Mouse (Mus musculus) megakaryocyte, adult 5-6 weeks (primary cell): Measurements from ENCODE around the gene Gm7735. TPM values are rescaled to one million over a fixed set of nuclear protein-coding genes. Genes with fewer than 3 reads are reported as not detected.
"Not testable (repeated sequence)": the region's sequence is repeated elsewhere in the genome, so short reads cannot be mapped to it uniquely, and the experiment has no call there.

Source experiments
- ATAC-seq: 2 replicates; pipeline ENCODE4 v1.8.0; 2016; ENCODE audit warnings: mild to moderate bottlenecking, inconsistent platforms; ENCODE audit not compliant: poor library complexity, severe bottlenecking
- total RNA-seq, 2 experiments: library from RNA; stranded (forward) in 1 of 2; stranded (reverse) in 1 of 2; fragments of 153-499, 151-499 nt in 1 of 2; fragments of 221-1000, 200-1000 nt in 1 of 2; gene quantifications; 2 replicates each; pipeline versions ENCODE4 v1.2.3 to v1.2.4; 2015 to 2017

The Gm7735 gene
- total RNA-seq (2015) (not detected in 2 replicates), total RNA-seq (2017) (not detected in 2 replicates)

DNA sequence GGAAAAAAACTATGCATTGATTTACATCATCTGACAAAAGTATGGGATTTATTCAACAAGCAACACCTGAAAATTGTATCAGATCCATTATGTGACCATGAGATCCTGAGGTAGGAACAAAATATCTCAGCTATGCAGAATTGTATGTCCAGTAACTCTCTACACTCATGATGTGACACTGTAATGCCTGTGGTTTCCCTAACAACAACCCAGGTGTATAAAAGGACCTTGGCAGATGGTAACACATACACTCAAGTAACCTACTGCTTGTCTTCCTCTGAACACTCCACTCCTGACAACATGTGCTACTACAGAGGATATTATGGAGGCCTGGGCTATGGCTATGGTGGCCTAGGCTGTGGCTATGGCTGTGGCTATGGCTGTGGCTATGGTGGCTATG lies at the start of gene Gm7735:
Gene Gm7735, plus strand, starts transcription at position 301 of the 400 bp plus-strand sequence.
- not testable (repeated sequence) for ATAC-seq

DNA sequence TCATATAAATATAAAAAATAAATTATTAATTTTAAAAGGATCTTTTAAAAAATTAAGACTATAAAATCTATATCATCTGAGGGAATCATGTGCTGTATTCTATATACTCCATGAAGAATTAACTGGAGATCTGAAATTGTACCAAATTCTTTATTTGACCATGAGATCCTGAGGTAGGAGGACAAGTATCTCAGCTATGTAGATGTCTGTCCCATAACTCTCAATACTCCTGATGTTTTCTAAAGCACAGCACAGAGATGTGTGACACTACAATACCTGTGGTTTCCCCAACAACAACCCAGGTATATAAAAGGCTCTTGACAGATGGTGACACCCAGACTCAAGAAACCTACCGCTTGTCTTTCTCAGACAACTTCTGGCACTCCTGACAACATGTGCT lies 28.7 kb upstream of the Gm7735 start, which contains the start of gene Gm6358:
Gene Gm6358, plus strand, starts transcription at position 301 of the 400 bp plus-strand sequence.
- ATAC-seq, result no peak

DNA sequence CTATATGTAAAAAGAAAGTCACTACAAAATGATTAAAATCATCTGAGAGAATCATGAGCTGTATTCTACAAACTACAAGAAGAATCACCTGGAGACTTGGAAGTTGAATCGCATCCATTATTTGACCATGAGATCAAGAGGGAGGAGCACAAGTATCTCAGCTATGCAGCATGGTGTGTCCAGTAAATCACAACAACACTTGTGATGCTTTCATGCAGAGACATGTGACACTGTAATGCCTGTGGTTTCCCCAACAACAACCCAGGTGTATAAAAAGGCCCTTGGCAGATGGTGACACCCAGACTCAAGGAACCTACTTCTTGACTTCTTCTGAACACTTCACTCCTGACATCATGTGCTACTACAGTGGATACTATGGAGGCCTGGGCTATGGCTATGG lies 18.5 kb upstream of the Gm7735 start, which contains the start of gene Gm10061:
Gene Gm10061, plus strand, starts transcription at position 301 of the 400 bp plus-strand sequence.
- ATAC-seq, result no peak

GRCm38 (mm10) chr16:89157652-89158051 lies 11.6 kb upstream of the Gm7735 start, which contains the start of gene Gm9789:
Gene Gm9789, plus strand, starts transcription at chr16:89157952.
- ATAC-seq, result no peak

- no peak for ATAC-seq
These were observed 5.1 kb downstream of the Gm7735 start, which contains the start of gene 1110057P08Rik for GRCm38 (mm10) chr16:89174435-89174834. Gene 1110057P08Rik, plus strand, starts transcription at chr16:89174735.

DNA sequence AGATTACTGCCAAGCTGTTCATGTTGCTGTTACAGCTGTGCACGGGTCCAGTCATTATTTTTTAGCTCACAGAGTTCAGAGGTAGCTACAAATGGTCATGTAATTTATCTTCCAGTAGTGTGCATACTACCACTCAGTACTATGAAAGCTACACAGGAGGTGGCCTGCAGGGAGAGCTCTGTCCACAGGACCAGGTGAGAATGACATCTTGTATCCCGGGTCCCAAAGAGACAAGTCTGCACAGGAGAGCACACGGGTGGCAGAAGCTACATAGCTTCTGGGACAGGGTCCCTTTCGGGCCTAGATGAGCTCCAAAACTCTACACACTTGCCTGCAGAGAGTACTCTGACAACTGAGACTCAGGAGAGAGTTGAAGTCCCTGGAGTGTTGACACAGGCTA lies 19.3 kb downstream of the Gm7735 start:
- ATAC-seq, result no peak

GRCm38 (mm10) chr16:89205561-89205960 lies 36.3 kb downstream of the Gm7735 start, which contains the start of gene Krtap20-2:
Gene Krtap20-2, plus strand, starts transcription at chr16:89205861.
- no peak for ATAC-seq

Other genes with a start within 250 kb of the Gm7735 start
- not detected in 2 replicates for gene Krtap19-9b, start 237.2 kb upstream of the Gm7735 start, total RNA-seq (2015)
- gene Krtap19-9b, start 237.2 kb upstream of the Gm7735 start, total RNA-seq (2017), result not detected in 2 replicates
- not detected in 2 replicates for gene Krtap16-3, start 206.6 kb upstream of the Gm7735 start, total RNA-seq (2015)
- gene Krtap16-3, start 206.6 kb upstream of the Gm7735 start, total RNA-seq (2017), result not detected in 2 replicates
- gene Krtap22-2, start 158.7 kb upstream of the Gm7735 start, total RNA-seq (2015), result not detected in 2 replicates
- not detected in 2 replicates for gene Krtap22-2, start 158.7 kb upstream of the Gm7735 start, total RNA-seq (2017)
- gene Gm10229, start 154.2 kb upstream of the Gm7735 start, total RNA-seq (2015), result not detected in 2 replicates
- gene Gm10229, start 154.2 kb upstream of the Gm7735 start, total RNA-seq (2017), result not detected in 2 replicates
- gene Krtap6-1, start 137.8 kb upstream of the Gm7735 start, total RNA-seq (2015), result not detected in 2 replicates
- gene Krtap6-1, start 137.8 kb upstream of the Gm7735 start, total RNA-seq (2017), result not detected in 2 replicates
- gene Gm10228, start 128.0 kb upstream of the Gm7735 start, total RNA-seq (2015), result not detected in 2 replicates
- gene Gm10228, start 128.0 kb upstream of the Gm7735 start, total RNA-seq (2017), result not detected in 2 replicates
- gene Krtap6-5, start 121.6 kb upstream of the Gm7735 start, total RNA-seq (2015), result not detected in 2 replicates
- gene Krtap6-5, start 121.6 kb upstream of the Gm7735 start, total RNA-seq (2017), result not detected in 2 replicates
- not detected in 2 replicates for gene 1110025L11Rik, start 105.5 kb upstream of the Gm7735 start, total RNA-seq (2015)
- gene 1110025L11Rik, start 105.5 kb upstream of the Gm7735 start, total RNA-seq (2017), result not detected in 2 replicates
- not detected in 2 replicates for gene Krtap6-3, start 85.5 kb upstream of the Gm7735 start, total RNA-seq (2015)
- gene Krtap6-3, start 85.5 kb upstream of the Gm7735 start, total RNA-seq (2017), result not detected in 2 replicates
- gene Gm6358, start 28.6 kb upstream of the Gm7735 start, total RNA-seq (2015), result not detected in 2 replicates
- not detected in 2 replicates for gene Gm6358, start 28.6 kb upstream of the Gm7735 start, total RNA-seq (2017)
- not detected in 2 replicates for gene Gm10061, start 18.4 kb upstream of the Gm7735 start, total RNA-seq (2015)
- gene Gm10061, start 18.4 kb upstream of the Gm7735 start, total RNA-seq (2017), result not detected in 2 replicates
- not detected in 2 replicates for gene Gm9789, start 11.5 kb upstream of the Gm7735 start, total RNA-seq (2015)
- gene Gm9789, start 11.5 kb upstream of the Gm7735 start, total RNA-seq (2017), result not detected in 2 replicates
- not detected in 2 replicates for gene 1110057P08Rik, start 5.2 kb downstream of the Gm7735 start, total RNA-seq (2015)
- gene 1110057P08Rik, start 5.2 kb downstream of the Gm7735 start, total RNA-seq (2017), result not detected in 2 replicates
- not detected in 2 replicates for gene Krtap20-2, start 36.4 kb downstream of the Gm7735 start, total RNA-seq (2015)
- not detected in 2 replicates for gene Krtap20-2, start 36.4 kb downstream of the Gm7735 start, total RNA-seq (2017)
- gene Krtap21-1, start 234.4 kb downstream of the Gm7735 start, total RNA-seq (2015), result not detected in 2 replicates
- not detected in 2 replicates for gene Krtap21-1, start 234.4 kb downstream of the Gm7735 start, total RNA-seq (2017)